Mouse (Mus musculus) lung, embryonic 15.5 days (tissue): ENCODE measurements around the gene Timm44. TPM values are rescaled to one million over a fixed set of nuclear protein-coding genes. Genes with fewer than 3 reads are reported as not detected.

Experiments
- ATAC-seq: fragments of 200-750 bp; cut with Nextera tagmentation; 2 replicates; pipeline ENCODE4 v1.8.0; 2017; ENCODE audit warnings: moderate number of reproducible peaks, borderline replicate concordance; ENCODE audit not compliant: low FRiP score, low TSS enrichment; ENCODE audit errors: extremely low read depth
- H3K27ac ChIP-seq: fragments of 300-500 bp; sonication (generic); 2 replicates; pipeline ENCODE4 v1.5.1; 2015; ENCODE audit warnings: moderate library complexity, mild to moderate bottlenecking, inconsistent platforms
- H3K27me3 ChIP-seq: fragments of 300-500 bp; sonication (generic); 2 replicates; pipeline ENCODE4 v1.6.1; 2015; ENCODE audit warnings: inconsistent platforms
- H3K36me3 ChIP-seq: fragments of 300-500 bp; sonication (generic); 2 replicates; pipeline ENCODE4 v1.6.1; 2015; ENCODE audit warnings: inconsistent platforms
- H3K4me1 ChIP-seq: fragments of 300-500 bp; sonication (generic); 2 replicates; pipeline ENCODE4 v1.6.1; 2015; ENCODE audit warnings: inconsistent platforms
- H3K4me2 ChIP-seq: fragments of 300-500 bp; sonication (generic); 2 replicates; pipeline ENCODE4 v1.6.1; 2015; ENCODE audit warnings: inconsistent platforms, mild to moderate bottlenecking, moderate library complexity
- H3K4me3 ChIP-seq: fragments of 300-500 bp; sonication (generic); 2 replicates; pipeline ENCODE4 v1.5.1; 2015; ENCODE audit warnings: mild to moderate bottlenecking, inconsistent platforms
- H3K9ac ChIP-seq: fragments of 300-500 bp; sonication (generic); 2 replicates; pipeline ENCODE4 v1.6.1; 2015; ENCODE audit warnings: inconsistent platforms
- H3K9me3 ChIP-seq: fragments of 300-500 bp; sonication (generic); 2 replicates; pipeline ENCODE4 v1.6.1; 2016; ENCODE audit warnings: inconsistent platforms
- WGBS: fragments of 180-500 bp; shearing (Covaris S2); methylation state at CpG from one replicate; pipeline ENCODE4 v1.1.7; 2015; 5-methylcytosine and 5-hydroxymethylcytosine counted together
- polyA plus RNA-seq: library from polyadenylated mRNA; unstranded; fragments of >200 nt; fragmentation: Nextera tagmentation; extraction: Ambion mirVana; gene quantifications from 2 replicates; pipeline ENCODE4 v1.2.1, GENCODE M21; 2015

Gene Timm44
- polyA plus RNA-seq, 1 experiment from 2014 or later: 56.0 TPM

DNA sequence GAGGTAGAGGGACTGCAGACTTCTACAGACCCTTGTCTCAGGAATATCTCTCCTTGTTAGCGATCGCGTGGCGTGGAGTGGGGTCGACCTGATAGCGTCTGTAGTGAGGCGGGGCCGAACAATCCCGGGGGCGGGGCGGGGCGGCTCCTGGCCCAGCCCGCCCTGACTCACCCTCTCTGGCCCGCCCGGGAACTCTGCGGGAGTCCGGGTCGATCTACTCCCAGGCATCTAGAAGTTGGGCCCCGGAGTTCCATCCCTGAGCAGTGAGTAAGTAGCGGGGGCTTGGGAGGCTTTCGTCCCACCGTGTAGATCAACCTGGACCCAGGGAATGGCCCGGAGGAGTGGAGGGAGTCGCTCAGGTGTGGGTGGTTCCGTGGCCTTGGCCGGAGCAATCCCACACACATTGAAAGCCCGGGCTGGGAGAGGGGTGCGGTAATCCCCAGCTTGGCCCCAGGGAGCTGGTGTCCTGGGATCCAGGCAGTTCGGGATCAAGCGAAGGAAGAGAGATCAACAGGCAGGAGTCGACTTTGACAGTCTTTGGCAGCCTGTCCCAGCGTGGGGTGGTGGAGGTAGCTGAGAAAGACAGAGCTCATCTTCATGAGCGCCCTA lies 48.9 kb downstream of the Timm44 start, which contains the start of gene Lrrc8e:
Gene Lrrc8e (plus strand): TSS at position 89 of the 609 bp plus-strand sequence.
- H3K4me3 ChIP-seq: peak within 1 kb of the TSS; percentile 43
- no peaks in the 10 kb centered on the region for H3K36me3 ChIP-seq
- peaks cover 14% of the 10 kb centered on the region; the same call in 1 of the 2 replicates for H3K27me3 ChIP-seq
- peak; percentile 74 for ATAC-seq
- H3K27ac ChIP-seq: no peak within 1 kb of the TSS
- no peaks in the 10 kb centered on the region for H3K9me3 ChIP-seq
- peak within 1 kb of the TSS; percentile 67 for H3K4me2 ChIP-seq
- H3K9ac ChIP-seq: peak within 1 kb of the TSS; percentile 47
- H3K4me1 ChIP-seq: peaks cover 7% of the 10 kb centered on the region; the same call in 1 of the 2 replicates
- WGBS: 4% methylated on average over 33 of the region's 33 CpGs

- 30% methylated on average over 4 of the region's 4 CpGs for WGBS
- Histone ChIP-seq H3K4me1 (peaks cover 7% of the 10 kb centered on the region; the same call in 1 of the 2 replicates), H3K4me2 (peak overlapping the region; percentile 67), H3K4me3 (peak overlapping the region; percentile 43), H3K36me3 (no peaks in the 10 kb centered on the region), H3K27ac (no peak overlapping the region), H3K9ac (peak overlapping the region; percentile 47), H3K27me3 (peaks cover 14% of the 10 kb centered on the region; the same call in 1 of the 2 replicates), H3K9me3 (no peaks in the 10 kb centered on the region)
- ATAC-seq: 0 out of 2 replicates have a peak, but pooled peaks have one; percentile 15
Observed at GRCm38 (mm10) chr8:4226323-4226722, 49.4 kb downstream of the Timm44 start.

GRCm38 (mm10) chr8:4222059-4222458 lies 53.7 kb downstream of the Timm44 start:
- Histone ChIP-seq H3K4me3 (no peak overlapping the region), H3K9me3 (no peaks in the 10 kb centered on the region), H3K4me1 (no peaks in the 10 kb centered on the region; the same call in 1 of the 2 replicates), H3K27me3 (peaks cover 27% of the 10 kb centered on the region), H3K27ac (no peak overlapping the region), H3K36me3 (no peaks in the 10 kb centered on the region), H3K4me2 (no peak overlapping the region), H3K9ac (no peak overlapping the region)
- no peak for ATAC-seq

DNA sequence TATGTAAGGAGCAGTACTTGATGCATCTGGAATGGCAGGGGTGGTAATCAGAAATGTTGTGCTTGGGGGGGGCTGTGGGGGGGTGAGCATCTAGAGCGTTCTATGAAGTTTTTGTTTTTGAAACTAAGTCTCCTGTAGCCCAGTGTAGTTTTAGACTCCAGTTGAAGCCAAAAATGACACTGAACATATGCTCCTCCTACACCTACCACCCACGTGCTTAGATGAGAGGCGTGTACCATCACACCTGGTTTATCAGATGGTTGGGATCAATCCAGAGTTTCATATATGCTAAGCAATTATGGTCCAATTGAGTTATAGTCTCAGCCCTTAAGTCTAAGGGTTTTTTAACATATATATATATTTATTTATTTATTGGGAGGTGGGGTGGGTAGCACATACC lies 56.1 kb downstream of the Timm44 start:
- no peaks in the 10 kb centered on the region for H3K36me3 ChIP-seq
- H3K27me3 ChIP-seq: peaks cover 36% of the 10 kb centered on the region
- H3K4me2 ChIP-seq: no peak overlapping the region
- no peak overlapping the region for H3K9ac ChIP-seq
- no peaks in the 10 kb centered on the region for H3K9me3 ChIP-seq
- H3K27ac ChIP-seq: no peak overlapping the region
- ATAC-seq: no peak
- 85% methylated on average over 3 of the region's 3 CpGs for WGBS
- no peak overlapping the region for H3K4me3 ChIP-seq
- peaks cover 21% of the 10 kb centered on the region for H3K4me1 ChIP-seq

GRCm38 (mm10) chr8:4216791-4217621 lies 58.7 kb downstream of the Timm44 start, which contains the start of gene Prr36:
TSS of gene Prr36 (minus strand) at chr8:4217459.
- peak; percentile 19; the same call in 1 of the 2 replicates for ATAC-seq
- H3K27ac ChIP-seq: peak within 1 kb of the TSS; percentile 31; the same call in 1 of the 2 replicates

DNA sequence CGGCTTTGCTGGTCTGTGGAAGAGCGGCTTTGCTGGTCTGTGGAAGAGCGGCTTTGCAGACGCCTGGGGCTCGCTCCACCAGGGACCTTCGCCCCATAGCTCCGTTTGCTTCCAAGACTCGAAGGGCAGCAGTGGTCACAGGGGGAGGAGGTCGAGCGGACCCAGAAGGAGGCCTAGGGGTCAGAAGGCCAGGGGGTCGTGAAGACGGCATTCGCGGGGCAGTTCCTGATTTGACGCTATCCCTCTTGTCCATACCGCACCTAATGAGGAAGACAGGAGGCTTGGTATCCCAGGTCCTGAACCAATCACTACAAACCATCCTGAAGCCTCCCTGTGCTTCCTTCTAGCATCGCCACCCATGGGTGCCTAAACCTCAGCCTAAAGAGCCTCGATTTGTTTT lies 59.4 kb downstream of the Timm44 start:
- ATAC-seq: no peak
- H3K4me1 ChIP-seq: peaks cover 36% of the 10 kb centered on the region
- H3K4me2 ChIP-seq: peak overlapping the region; percentile 67
- peak overlapping the region; percentile 49 for H3K4me3 ChIP-seq
- no peaks in the 10 kb centered on the region for H3K36me3 ChIP-seq
- peak overlapping the region; percentile 60 for H3K9ac ChIP-seq
- 8% methylated on average over 18 of the region's 18 CpGs for WGBS
- peaks cover 36% of the 10 kb centered on the region for H3K27me3 ChIP-seq
- no peak overlapping the region for H3K27ac ChIP-seq
- no peaks in the 10 kb centered on the region for H3K9me3 ChIP-seq

More at GRCm38 (mm10) chr8:4216791-4217621, 58.7 kb downstream of the Timm44 start, which contains the start of gene Prr36:
- peaks cover 36% of the 10 kb centered on the region for H3K4me1 ChIP-seq
- peak within 1 kb of the TSS; percentile 49 for H3K4me3 ChIP-seq
- peak within 1 kb of the TSS; percentile 60 for H3K9ac ChIP-seq
- 2% methylated on average over 44 of the region's 44 CpGs for WGBS
- no peaks in the 10 kb centered on the region for H3K9me3 ChIP-seq
- H3K27me3 ChIP-seq: peaks cover 36% of the 10 kb centered on the region
- H3K4me2 ChIP-seq: peak within 1 kb of the TSS; percentile 67
- no peaks in the 10 kb centered on the region for H3K36me3 ChIP-seq

- H3K27ac ChIP-seq: peak overlapping the region; percentile 85
- peak overlapping the region; percentile 84 for H3K4me2 ChIP-seq
- peak overlapping the region; percentile 41 for H3K4me3 ChIP-seq
- H3K9ac ChIP-seq: peak overlapping the region; percentile 36; the same call in 1 of the 2 replicates
- peaks cover 36% of the 10 kb centered on the region for H3K27me3 ChIP-seq
- peak; percentile 80 for ATAC-seq
- H3K4me1 ChIP-seq: peaks cover 36% of the 10 kb centered on the region
- H3K9me3 ChIP-seq: no peaks in the 10 kb centered on the region
- H3K36me3 ChIP-seq: peaks cover 6% of the 10 kb centered on the region; the same call in 1 of the 2 replicates
- WGBS: 5% methylated on average over 33 of the region's 33 CpGs
Observed at GRCm38 (mm10) chr8:4214006-4214980, 61.4 kb downstream of the Timm44 start.

GRCm38 (mm10) chr8:4213210-4214005 lies 62.3 kb downstream of the Timm44 start:
- no peaks in the 10 kb centered on the region for H3K9me3 ChIP-seq
- H3K9ac ChIP-seq: peak overlapping the region; percentile 36
- peaks cover 34% of the 10 kb centered on the region for H3K27me3 ChIP-seq
- peak overlapping the region; percentile 85 for H3K27ac ChIP-seq
- peak; percentile 70 for ATAC-seq
- H3K36me3 ChIP-seq: peaks cover 6% of the 10 kb centered on the region; the same call in 1 of the 2 replicates
- 2% methylated on average over 18 of the region's 18 CpGs for WGBS
- H3K4me1 ChIP-seq: peaks cover 36% of the 10 kb centered on the region
- peak overlapping the region; percentile 41 for H3K4me3 ChIP-seq
- peak overlapping the region; percentile 84 for H3K4me2 ChIP-seq

DNA sequence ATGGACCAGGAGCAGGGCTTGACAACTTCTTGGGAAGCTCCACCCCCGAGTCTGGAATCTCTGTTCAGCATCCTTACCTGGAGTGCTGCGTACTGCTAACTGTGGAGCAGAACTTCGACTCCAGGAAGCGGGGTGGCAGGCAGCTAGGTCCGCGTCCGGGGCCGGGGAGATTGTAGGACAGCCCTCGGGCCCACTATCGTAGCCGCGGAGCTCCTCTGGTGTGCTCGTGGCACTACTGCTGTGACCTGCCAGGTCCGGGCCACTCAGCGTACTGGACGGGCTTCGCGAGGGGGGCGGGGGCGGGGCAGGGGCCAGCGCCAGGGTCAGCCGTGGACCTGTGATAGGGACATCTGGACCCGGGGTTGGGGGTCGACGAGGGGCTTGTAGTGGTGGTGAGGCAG lies 62.9 kb downstream of the Timm44 start:
- Histone ChIP-seq H3K27me3 (peaks cover 28% of the 10 kb centered on the region), H3K9me3 (no peaks in the 10 kb centered on the region), H3K4me3 (peak overlapping the region; percentile 41), H3K4me2 (peak overlapping the region; percentile 84), H3K4me1 (peaks cover 36% of the 10 kb centered on the region), H3K36me3 (peaks cover 6% of the 10 kb centered on the region; the same call in 1 of the 2 replicates), H3K27ac (peak overlapping the region; percentile 85), H3K9ac (peak overlapping the region; percentile 36)
- peak; percentile 10; the same call in 1 of the 2 replicates for ATAC-seq
- WGBS: under 1% methylated on average over 25 of the region's 25 CpGs

DNA sequence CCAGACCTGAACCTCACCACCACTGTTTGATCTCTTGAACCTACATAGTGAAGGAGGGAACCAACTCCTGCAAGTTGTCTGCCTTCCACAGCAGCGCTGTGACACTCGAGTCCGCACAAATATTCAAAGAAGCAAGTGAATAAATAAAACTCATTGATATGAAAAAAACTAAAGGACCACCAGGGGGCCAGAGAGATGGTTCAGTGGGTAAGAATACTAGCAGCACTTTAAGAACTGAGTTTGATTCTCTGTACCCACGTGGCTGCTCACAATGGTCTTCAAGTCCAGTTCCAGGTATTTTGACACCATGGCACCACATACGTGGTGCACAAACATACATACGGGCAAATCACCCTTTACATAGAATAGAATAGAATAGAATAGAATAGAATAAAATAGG lies 64.6 kb downstream of the Timm44 start:
- no peak overlapping the region for H3K4me3 ChIP-seq
- no peak overlapping the region for H3K9ac ChIP-seq
- WGBS: 60% methylated on average over 6 of the region's 6 CpGs
- H3K36me3 ChIP-seq: peaks cover 6% of the 10 kb centered on the region; the same call in 1 of the 2 replicates
- H3K27me3 ChIP-seq: peaks cover 17% of the 10 kb centered on the region
- no peaks in the 10 kb centered on the region for H3K9me3 ChIP-seq
- no peak overlapping the region for H3K27ac ChIP-seq
- H3K4me2 ChIP-seq: no peak overlapping the region
- ATAC-seq: no peak
- peaks cover 37% of the 10 kb centered on the region for H3K4me1 ChIP-seq
